Mouse (Mus musculus): Measurements from ENCODE around the gene Hist1h1a.

GRCm38 (mm10) chr13:23760972-23761864 is 2.2 kb upstream of the Hist1h1a start, which contains the start of gene Hist1h4a:
- 0 out of 2 replicates have a peak, but pooled peaks have one; percentile 54 for TF ChIP-seq POLR2A (IDR thresholded peaks at IDR 0.05; ENCODE audit: borderline replicate concordance, low read depth, low read length)
- no peak for TF ChIP-seq CTCF (IDR thresholded peaks at IDR 0.05; ENCODE audit: low read depth, low read length)

All from bone marrow macrophage, adult 2 months (primary cell).